Comparison of ENCODE assay signal across 11 mouse cellular contexts in genomic region chr10:25291053-25291452, GRCm38 (mm10). TPM values are rescaled to one million over a fixed set of nuclear protein-coding genes. Genes with fewer than 3 reads are reported as not detected.
A peak's percentile ranks its signal among the peaks of the same experiment; 100 is the strongest.
DNase-seq lines count a peak whose midpoint lies in the region; ATAC-seq lines count a peak whose summit lies in the region.
"Had no signal": no experiment of that assay in that cellular context is flagged by ENCODE, and none has a peak within 500 bp of the region (broad histone marks: within the 10 kb centered on the region; RNA-seq: fewer than 3 reads in every experiment).

No protein-coding gene starts in this region.

- no peaks in the 10 kb centered on the region for H3K27me3 ChIP-seq in limb, embryonic 15.5 days
- no peaks in the 10 kb centered on the region for H3K27me3 ChIP-seq in limb, embryonic 10.5 days (ENCODE audit: low read depth, poor library complexity, severe bottlenecking)
- no peaks in the 10 kb centered on the region for H3K27me3 ChIP-seq in heart, embryonic 13.5 days (replicated peaks)
- H3K27me3 ChIP-seq in forebrain, embryonic 16.5 days (replicated peaks; ENCODE audit: control insufficient read depth, insufficient read depth, low read length) = no peaks in the 10 kb centered on the region
- H3K27me3 ChIP-seq in hindbrain, embryonic 16.5 days (replicated peaks; ENCODE audit: control insufficient read depth, insufficient read depth, low read length) = no peaks in the 10 kb centered on the region

- no peak overlapping the region for H3K4me2 ChIP-seq in limb, embryonic 15.5 days
- no peak overlapping the region for H3K4me2 ChIP-seq in heart, embryonic 13.5 days
- H3K4me2 ChIP-seq in forebrain, embryonic 16.5 days (ENCODE audit: low read length) = no peak overlapping the region
- no peak overlapping the region for H3K4me2 ChIP-seq in hindbrain, embryonic 16.5 days (ENCODE audit: low read length)
- H3K4me2 ChIP-seq: liver, embryonic 11.5 days had no signal

- no peaks in the 10 kb centered on the region for H3K36me3 ChIP-seq in limb, embryonic 15.5 days
- H3K36me3 ChIP-seq in limb, embryonic 10.5 days = peaks cover 6% of the 10 kb centered on the region
- peaks cover 26% of the 10 kb centered on the region for H3K36me3 ChIP-seq in heart, embryonic 13.5 days
- H3K36me3 ChIP-seq in forebrain, embryonic 16.5 days (ENCODE audit: control insufficient read depth, insufficient read depth) = no peaks in the 10 kb centered on the region
- no peaks in the 10 kb centered on the region for H3K36me3 ChIP-seq in hindbrain, embryonic 16.5 days (ENCODE audit: control insufficient read depth, insufficient read depth, low read length)

- WGBS in limb, embryonic 15.5 days = 65% methylated on average over 4 of the region's 4 CpGs
- WGBS in limb, embryonic 10.5 days = 82% methylated on average over 4 of the region's 4 CpGs
- 72% methylated on average over 4 of the region's 4 CpGs for WGBS in heart, embryonic 13.5 days
- WGBS in forebrain, embryonic 16.5 days = 87% methylated on average over 4 of the region's 4 CpGs
- WGBS in hindbrain, embryonic 16.5 days = 87% methylated on average over 4 of the region's 4 CpGs

- peaks cover 12% of the 10 kb centered on the region; the same call in 1 of the 2 replicates for H3K4me1 ChIP-seq in limb, embryonic 15.5 days
- H3K4me1 ChIP-seq in limb, embryonic 10.5 days = no peaks in the 10 kb centered on the region
- H3K4me1 ChIP-seq in heart, embryonic 13.5 days = peaks cover 7% of the 10 kb centered on the region; the same call in 1 of the 2 replicates
- no peaks in the 10 kb centered on the region for H3K4me1 ChIP-seq in forebrain, embryonic 16.5 days (replicated peaks; ENCODE audit: control insufficient read depth, insufficient read depth, low read length)
- no peaks in the 10 kb centered on the region for H3K4me1 ChIP-seq in hindbrain, embryonic 16.5 days (ENCODE audit: control insufficient read depth, insufficient read depth, low read depth, low read length)

- peak; percentile 55; the same call in 1 of the 2 replicates for ATAC-seq in limb, embryonic 15.5 days (ENCODE audit: insufficient number of reproducible peaks, low FRiP score, low TSS enrichment, low read depth)
- 0 out of 2 replicates have a peak, but pooled peaks have one; percentile 25 for ATAC-seq in heart, embryonic 13.5 days (ENCODE audit: extremely low read depth, insufficient number of reproducible peaks, low FRiP score, low TSS enrichment)
- ATAC-seq in forebrain, embryonic 16.5 days = no peak
- ATAC-seq in hindbrain, embryonic 16.5 days = no peak

- no peak overlapping the region for H3K9ac ChIP-seq in limb, embryonic 15.5 days
- no peak overlapping the region for H3K9ac ChIP-seq in heart, embryonic 13.5 days
- H3K9ac ChIP-seq in forebrain, embryonic 16.5 days (replicated peaks; ENCODE audit: low read depth, low read length) = no peak overlapping the region
- no peak overlapping the region for H3K9ac ChIP-seq in hindbrain, embryonic 16.5 days (ENCODE audit: low read depth, low read length)
- H3K9ac ChIP-seq: forebrain, postnatal 0 days had no signal

- DNase-seq in limb, embryonic 10.5 days (ENCODE audit: low spot score) = no peak
- peak; percentile 45 to 81 for DNase-seq in kidney, postnatal 25 days
- DNase-seq in spleen, adult 12 weeks (ENCODE audit: low spot score) = no peak
- no peak for DNase-seq in testis, postnatal 14 days (ENCODE audit: low spot score)
- DNase-seq: forebrain, postnatal 0 days; retina, postnatal 1 day had no signal

- no peak overlapping the region for H3K4me3 ChIP-seq in limb, embryonic 15.5 days
- no peak overlapping the region for H3K4me3 ChIP-seq in limb, embryonic 10.5 days
- no peak overlapping the region for H3K4me3 ChIP-seq in heart, embryonic 13.5 days
- H3K4me3 ChIP-seq in forebrain, embryonic 16.5 days (replicated peaks; ENCODE audit: low read length) = no peak overlapping the region
- no peak overlapping the region for H3K4me3 ChIP-seq in hindbrain, embryonic 16.5 days (ENCODE audit: low read length)

- H3K27ac ChIP-seq in limb, embryonic 15.5 days = no peak overlapping the region
- no peak overlapping the region for H3K27ac ChIP-seq in limb, embryonic 10.5 days
- H3K27ac ChIP-seq in heart, embryonic 13.5 days (replicated peaks) = no peak overlapping the region
- H3K27ac ChIP-seq in forebrain, embryonic 16.5 days (ENCODE audit: low read length) = no peak overlapping the region
- no peak overlapping the region for H3K27ac ChIP-seq in hindbrain, embryonic 16.5 days (ENCODE audit: low read depth, low read length)

- no peaks in the 10 kb centered on the region for H3K9me3 ChIP-seq in limb, embryonic 15.5 days
- H3K9me3 ChIP-seq in limb, embryonic 10.5 days (replicated peaks) = no peaks in the 10 kb centered on the region
- H3K9me3 ChIP-seq in heart, embryonic 13.5 days = no peaks in the 10 kb centered on the region
- no peaks in the 10 kb centered on the region for H3K9me3 ChIP-seq in forebrain, embryonic 16.5 days (ENCODE audit: control insufficient read depth, low read length)
- no peaks in the 10 kb centered on the region for H3K9me3 ChIP-seq in hindbrain, embryonic 16.5 days (ENCODE audit: control insufficient read depth, low read length)

RNA-seq across cellular contexts. Expression of gene Akap7, which starts 16.6 kb away (rescaled TPM):
- 13.7 and 14.0 TPM in 2 replicates for polyA plus RNA-seq in limb, embryonic 15.5 days (2015; fragmentation: Nextera tagmentation; extraction: Ambion mirVana)
- polyA plus RNA-seq in limb, embryonic 10.5 days (2016; fragmentation: Nextera tagmentation; extraction: Ambion mirVana) = 18.5 and 21.3 TPM in 2 replicates
- 23.6 and 26.2 TPM in 2 replicates for polyA plus RNA-seq in heart, embryonic 13.5 days (2015; fragmentation: Nextera tagmentation; extraction: Ambion mirVana)
- 33.3 and 37.1 TPM in 2 replicates for polyA plus RNA-seq in forebrain, embryonic 16.5 days (2015; fragmentation: Nextera tagmentation; extraction: Ambion mirVana)
- polyA plus RNA-seq in hindbrain, embryonic 16.5 days (2015; fragmentation: Nextera tagmentation; extraction: Ambion mirVana) = 61.6 and 78.8 TPM in 2 replicates

Comparison
In these comparisons a context has a peak if more than half of its experiments do, and no peak if none do; other contexts are left out.
1. ATAC-seq: peak in limb, embryonic 15.5 days (single experiment) and heart, embryonic 13.5 days (single experiment); none in forebrain, embryonic 16.5 days (single experiment) and hindbrain, embryonic 16.5 days (single experiment).
2. DNase-seq: peak in kidney, postnatal 25 days (2 of 2); none in limb, embryonic 10.5 days (single experiment), spleen, adult 12 weeks (single experiment) and testis, postnatal 14 days (single experiment).